Mouse (Mus musculus) midbrain, embryonic 15.5 days (tissue): Measurements from ENCODE around the gene Pde4b. TPM values are rescaled to one million over a fixed set of nuclear protein-coding genes. Genes with fewer than 3 reads are reported as not detected.

Experiments used
- ATAC-seq: fragments of 200-750 bp; cut with Nextera tagmentation; replicated peaks from 2 replicates; pipeline ENCODE4 v1.8.0; 2017; ENCODE audit warnings: moderate TSS enrichment
- H3K27ac ChIP-seq: fragments of 300-500 bp; sonication (generic); 2 replicates; pipeline ENCODE4 v1.5.1; 2015; ENCODE audit warnings: mild to moderate bottlenecking, inconsistent platforms
- H3K27me3 ChIP-seq: fragments of 300-500 bp; sonication (generic); replicated peaks from 2 replicates; pipeline ENCODE4 v1.6.1; 2015; ENCODE audit warnings: inconsistent platforms
- H3K36me3 ChIP-seq: fragments of 300-500 bp; sonication (generic); replicated peaks from 2 replicates; pipeline ENCODE4 v1.6.1; 2015; ENCODE audit warnings: inconsistent platforms
- H3K4me1 ChIP-seq: fragments of 300-500 bp; sonication (generic); 2 replicates; pipeline ENCODE4 v1.6.1; 2015; ENCODE audit warnings: inconsistent platforms
- H3K4me2 ChIP-seq: fragments of 300-500 bp; sonication (generic); 2 replicates; pipeline ENCODE4 v1.6.1; 2015; ENCODE audit warnings: inconsistent platforms, mild to moderate bottlenecking, moderate library complexity
- H3K4me3 ChIP-seq: fragments of 300-500 bp; sonication (generic); 2 replicates; pipeline ENCODE4 v1.5.1; 2015; ENCODE audit warnings: mild to moderate bottlenecking, inconsistent platforms
- H3K9ac ChIP-seq: fragments of 300-500 bp; sonication (generic); 2 replicates; pipeline ENCODE4 v1.6.1; 2015; ENCODE audit warnings: mild to moderate bottlenecking, inconsistent platforms
- H3K9me3 ChIP-seq: fragments of 300-500 bp; sonication (generic); 2 replicates; pipeline ENCODE4 v1.6.1; 2016; ENCODE audit warnings: inconsistent platforms
- WGBS: fragments of 180-500 bp; shearing (Covaris S2); methylation state at CpG from one replicate; pipeline ENCODE4 v1.1.7; 2015; ENCODE audit warnings: mixed read lengths; 5-methylcytosine and 5-hydroxymethylcytosine counted together
- polyA plus RNA-seq: library from polyadenylated mRNA; unstranded; fragments of >200 nt; fragmentation: Nextera tagmentation; extraction: Ambion mirVana; gene quantifications from 2 replicates; pipeline ENCODE4 v1.2.1, GENCODE M21; 2015

Pde4b gene
- polyA plus RNA-seq, 1 experiment from 2014 or later = 54.9 TPM

DNA sequence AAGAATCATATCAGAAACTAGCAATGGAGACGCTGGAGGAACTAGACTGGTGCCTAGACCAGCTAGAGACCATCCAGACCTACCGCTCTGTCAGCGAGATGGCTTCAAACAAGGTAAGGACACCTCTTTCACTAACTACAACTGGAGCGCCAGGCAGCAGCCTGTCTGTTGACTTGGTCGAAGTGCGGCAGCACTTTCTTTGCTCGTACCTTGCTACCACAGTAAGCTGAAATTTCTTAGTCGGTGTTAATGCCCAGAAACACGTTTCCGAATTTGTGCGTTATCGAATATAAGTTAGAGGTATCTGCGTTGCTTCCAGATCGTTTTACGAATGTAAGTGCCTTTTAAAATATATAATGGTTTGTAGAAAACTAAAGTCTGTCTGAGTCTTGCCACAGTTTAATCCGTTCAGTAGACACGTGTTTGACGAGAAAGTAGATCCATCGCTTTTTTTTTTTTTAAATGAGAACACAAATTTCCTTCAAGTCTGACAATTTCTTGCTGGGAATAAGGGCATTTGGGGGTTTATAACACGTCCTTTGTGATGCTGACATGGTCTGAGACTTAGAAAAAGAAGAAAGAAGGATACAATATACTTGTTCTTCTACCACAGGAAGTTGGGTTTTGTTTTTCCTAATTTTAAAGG, 483.5 kb downstream of the Pde4b start:
- Histone ChIP-seq H3K9ac (peak overlapping the region; percentile 1; the same call in 1 of the 2 replicates), H3K36me3 (no peaks in the 10 kb centered on the region), H3K4me1 (peaks cover 40% of the 10 kb centered on the region), H3K27ac (peak overlapping the region; percentile 65), H3K27me3 (peaks cover 3% of the 10 kb centered on the region; the same call in 1 of the 2 replicates), H3K4me3 (peak overlapping the region; percentile 39), H3K4me2 (peak overlapping the region; percentile 83), H3K9me3 (no peaks in the 10 kb centered on the region)
- ATAC-seq = peak; percentile 31; the same call in 1 of the 2 replicates
- WGBS = 4% methylated on average over 20 of the region's 20 CpGs

DNA sequence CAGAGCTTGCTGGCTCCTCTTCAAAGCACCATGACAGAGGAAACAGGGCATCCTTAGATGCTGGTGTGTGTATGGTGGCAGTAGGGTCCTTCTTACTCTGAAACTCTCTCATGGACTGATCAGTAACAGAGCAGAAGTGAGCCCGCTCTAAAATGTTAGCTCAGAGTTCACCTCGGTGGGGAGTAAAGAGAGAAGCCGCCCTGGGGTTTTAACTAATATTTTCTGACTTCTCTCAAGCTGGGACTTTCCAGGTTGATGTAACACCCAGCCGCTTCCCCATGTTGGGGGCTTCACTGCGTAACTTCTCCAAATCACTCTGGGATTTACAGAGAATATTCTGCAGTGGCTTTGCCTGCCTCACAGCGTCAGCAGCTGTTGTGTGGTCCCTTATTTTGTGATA, 484.7 kb downstream of the Pde4b start:
- no peak for ATAC-seq
- H3K9me3 ChIP-seq = no peaks in the 10 kb centered on the region
- H3K27me3 ChIP-seq = peaks cover 3% of the 10 kb centered on the region; the same call in 1 of the 2 replicates
- peak overlapping the region; percentile 16; the same call in 1 of the 2 replicates for H3K4me2 ChIP-seq
- 75% methylated on average over 6 of the region's 6 CpGs for WGBS
- no peak overlapping the region for H3K9ac ChIP-seq
- H3K4me3 ChIP-seq = no peak overlapping the region
- H3K36me3 ChIP-seq = no peaks in the 10 kb centered on the region
- peaks cover 38% of the 10 kb centered on the region for H3K4me1 ChIP-seq
- H3K27ac ChIP-seq = no peak overlapping the region

GRCm38 (mm10) chr4:102572591-102572990, 485.2 kb downstream of the Pde4b start:
- Histone ChIP-seq H3K9ac (no peak overlapping the region), H3K36me3 (no peaks in the 10 kb centered on the region), H3K4me1 (peaks cover 37% of the 10 kb centered on the region), H3K4me2 (no peak overlapping the region), H3K27ac (no peak overlapping the region), H3K27me3 (peaks cover 3% of the 10 kb centered on the region; the same call in 1 of the 2 replicates), H3K9me3 (no peaks in the 10 kb centered on the region), H3K4me3 (no peak overlapping the region)
- WGBS = 76% methylated on average over 3 of the region's 3 CpGs
- ATAC-seq = no peak

GRCm38 (mm10) chr4:102573361-102573781, 486.0 kb downstream of the Pde4b start:
- ATAC-seq = no peak
- H3K36me3 ChIP-seq = no peaks in the 10 kb centered on the region
- H3K9ac ChIP-seq = no peak overlapping the region
- peaks cover 3% of the 10 kb centered on the region; the same call in 1 of the 2 replicates for H3K27me3 ChIP-seq
- peaks cover 30% of the 10 kb centered on the region for H3K4me1 ChIP-seq
- WGBS = 91% methylated on average over 4 of the region's 4 CpGs
- H3K4me2 ChIP-seq = no peak overlapping the region
- no peaks in the 10 kb centered on the region for H3K9me3 ChIP-seq
- H3K4me3 ChIP-seq = no peak overlapping the region
- H3K27ac ChIP-seq = no peak overlapping the region

- no peak overlapping the region for H3K9ac ChIP-seq
- H3K27me3 ChIP-seq = peaks cover 3% of the 10 kb centered on the region; the same call in 1 of the 2 replicates
- H3K9me3 ChIP-seq = no peaks in the 10 kb centered on the region
- WGBS = 60% methylated on average over 9 of the region's 9 CpGs
- H3K27ac ChIP-seq = no peak overlapping the region
- no peak overlapping the region for H3K4me3 ChIP-seq
- peaks cover 21% of the 10 kb centered on the region for H3K4me1 ChIP-seq
- H3K4me2 ChIP-seq = no peak overlapping the region
- H3K36me3 ChIP-seq = no peaks in the 10 kb centered on the region
- ATAC-seq = no peak
Observed at GRCm38 (mm10) chr4:102574226-102574625, 486.9 kb downstream of the Pde4b start.

DNA sequence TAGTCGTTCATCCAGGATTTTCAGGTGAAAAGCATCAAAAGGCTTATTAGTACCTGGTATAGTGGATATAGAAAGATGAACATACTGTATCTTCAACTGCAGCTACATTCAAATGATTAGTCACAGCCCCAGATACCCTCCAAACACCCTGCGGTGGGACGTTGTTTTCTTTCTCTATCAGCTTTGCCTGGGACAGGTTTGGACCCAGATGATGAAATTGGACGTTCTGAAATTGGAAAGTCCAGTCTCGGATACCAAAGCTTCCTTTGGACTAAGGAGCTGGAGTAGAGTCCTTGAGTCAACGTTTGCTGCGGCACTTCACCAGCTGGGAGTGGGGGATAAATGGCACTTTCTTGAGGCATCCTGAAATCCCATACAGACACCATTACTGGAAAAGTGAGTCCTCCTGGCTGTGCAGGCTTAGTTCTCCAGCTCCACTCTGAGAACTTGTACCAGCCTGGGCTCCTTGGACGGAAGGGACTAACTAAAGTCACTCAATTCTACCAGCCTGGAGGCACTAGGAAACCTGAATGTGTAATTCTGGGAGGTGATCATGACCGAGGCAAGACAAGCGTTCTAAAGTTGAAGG, 487.4 kb downstream of the Pde4b start:
- Histone ChIP-seq H3K4me3 (no peak overlapping the region), H3K9me3 (no peaks in the 10 kb centered on the region), H3K27ac (no peak overlapping the region), H3K4me1 (peaks cover 16% of the 10 kb centered on the region), H3K36me3 (no peaks in the 10 kb centered on the region), H3K27me3 (peaks cover 3% of the 10 kb centered on the region; the same call in 1 of the 2 replicates), H3K4me2 (no peak overlapping the region), H3K9ac (no peak overlapping the region)
- 85% methylated on average over 10 of the region's 10 CpGs for WGBS
- no peak for ATAC-seq

GRCm38 (mm10) chr4:102576109-102576508, 488.8 kb downstream of the Pde4b start:
- Histone ChIP-seq H3K27ac (no peak overlapping the region), H3K4me2 (no peak overlapping the region), H3K9ac (no peak overlapping the region), H3K4me1 (0 out of 2 replicates have a peak, but pooled peaks cover 3% of the 10 kb centered on the region), H3K36me3 (no peaks in the 10 kb centered on the region), H3K4me3 (no peak overlapping the region), H3K9me3 (no peaks in the 10 kb centered on the region), H3K27me3 (peaks cover 3% of the 10 kb centered on the region; the same call in 1 of the 2 replicates)
- no peak for ATAC-seq
- WGBS = 82% methylated on average over 6 of the region's 6 CpGs

DNA sequence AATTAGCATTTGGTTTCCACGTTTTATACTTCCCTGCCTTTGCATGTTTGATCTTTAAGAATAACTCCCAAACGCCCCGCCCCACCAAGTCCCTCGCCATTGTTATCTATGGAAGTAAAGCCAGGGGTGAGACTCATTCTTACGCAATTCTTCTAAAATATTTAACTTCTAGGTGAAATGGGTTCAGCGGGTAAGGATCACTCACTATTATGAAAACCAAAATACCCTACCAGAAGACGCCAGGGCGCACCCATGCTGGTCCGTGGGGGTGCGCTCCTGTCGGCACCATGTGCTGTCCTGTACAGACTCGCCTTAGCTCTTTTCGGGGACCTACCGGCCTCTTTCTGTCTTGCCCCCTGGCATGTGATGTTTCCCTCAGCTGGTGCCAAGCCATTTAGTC, 490.3 kb downstream of the Pde4b start:
- H3K27me3 ChIP-seq = no peaks in the 10 kb centered on the region; the same call in 1 of the 2 replicates
- no peak overlapping the region for H3K9ac ChIP-seq
- H3K9me3 ChIP-seq = no peaks in the 10 kb centered on the region
- no peak overlapping the region for H3K4me3 ChIP-seq
- 85% methylated on average over 14 of the region's 14 CpGs for WGBS
- no peak for ATAC-seq
- no peaks in the 10 kb centered on the region for H3K4me1 ChIP-seq
- no peak overlapping the region for H3K4me2 ChIP-seq
- no peak overlapping the region for H3K27ac ChIP-seq
- no peaks in the 10 kb centered on the region for H3K36me3 ChIP-seq

DNA sequence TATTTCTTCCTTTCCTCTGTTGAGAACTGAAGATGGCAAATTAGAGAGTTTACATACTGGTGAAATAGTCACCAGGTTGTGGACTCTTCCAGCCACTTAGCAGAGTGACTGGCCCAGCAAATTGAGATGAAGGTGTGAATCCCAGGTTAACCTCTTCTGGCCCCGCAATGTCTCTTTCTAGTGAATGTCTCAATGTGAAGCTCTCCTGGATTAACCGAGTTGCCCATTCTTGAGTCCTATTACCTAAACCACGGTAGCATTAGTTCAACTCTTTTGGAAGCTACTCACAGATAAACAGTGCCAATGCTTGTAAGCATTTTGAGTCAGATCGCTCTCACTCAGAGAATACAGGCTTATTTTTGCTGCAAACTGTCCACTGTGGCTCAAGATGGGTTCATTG, 491.7 kb downstream of the Pde4b start:
- no peak for ATAC-seq
- no peaks in the 10 kb centered on the region for H3K27me3 ChIP-seq
- H3K27ac ChIP-seq = no peak overlapping the region
- no peak overlapping the region for H3K4me3 ChIP-seq
- H3K4me1 ChIP-seq = no peaks in the 10 kb centered on the region
- H3K9me3 ChIP-seq = no peaks in the 10 kb centered on the region
- H3K36me3 ChIP-seq = no peaks in the 10 kb centered on the region
- WGBS = 92% methylated on average over 4 of the region's 4 CpGs
- no peak overlapping the region for H3K4me2 ChIP-seq
- H3K9ac ChIP-seq = no peak overlapping the region

GRCm38 (mm10) chr4:102579746-102580145, 492.4 kb downstream of the Pde4b start:
- H3K36me3 ChIP-seq = no peaks in the 10 kb centered on the region
- H3K4me1 ChIP-seq = 0 out of 2 replicates have a peak, but pooled peaks cover under 1% of the 10 kb centered on the region
- H3K4me2 ChIP-seq = no peak overlapping the region
- H3K9me3 ChIP-seq = no peaks in the 10 kb centered on the region
- no peak overlapping the region for H3K9ac ChIP-seq
- H3K4me3 ChIP-seq = no peak overlapping the region
- ATAC-seq = no peak
- no peaks in the 10 kb centered on the region for H3K27me3 ChIP-seq
- 87% methylated on average over 2 of the region's 2 CpGs for WGBS
- no peak overlapping the region for H3K27ac ChIP-seq

- H3K36me3 ChIP-seq = no peaks in the 10 kb centered on the region
- H3K9me3 ChIP-seq = no peaks in the 10 kb centered on the region
- H3K27me3 ChIP-seq = no peaks in the 10 kb centered on the region
- no peak overlapping the region for H3K9ac ChIP-seq
- 92% methylated on average over 8 of the region's 8 CpGs for WGBS
- peaks cover 4% of the 10 kb centered on the region; the same call in 1 of the 2 replicates for H3K4me1 ChIP-seq
- no peak overlapping the region for H3K27ac ChIP-seq
- ATAC-seq = no peak
- no peak overlapping the region for H3K4me3 ChIP-seq
- H3K4me2 ChIP-seq = no peak overlapping the region
Observed at GRCm38 (mm10) chr4:102582165-102582749, 494.9 kb downstream of the Pde4b start.

DNA sequence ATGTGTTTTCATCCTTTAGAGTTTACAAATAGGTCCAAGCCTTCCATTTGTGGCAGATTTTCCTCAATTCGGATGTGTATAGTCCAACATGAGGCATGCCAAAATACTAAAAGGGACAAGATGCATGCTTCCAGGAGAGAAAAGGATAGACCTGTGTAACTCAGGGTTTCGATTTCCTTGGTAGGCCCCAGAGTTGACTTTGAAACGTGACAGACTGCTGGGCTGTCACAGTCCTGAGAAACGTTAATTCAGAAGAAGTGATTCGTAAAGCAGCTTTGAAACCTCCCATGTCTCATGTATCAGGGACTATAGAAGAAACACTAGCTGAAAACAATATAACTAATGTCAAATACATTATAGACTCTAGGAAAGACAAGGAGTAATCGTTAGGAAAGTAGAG, 495.6 kb downstream of the Pde4b start:
- no peak overlapping the region for H3K9ac ChIP-seq
- H3K36me3 ChIP-seq = no peaks in the 10 kb centered on the region
- ATAC-seq = no peak
- H3K27me3 ChIP-seq = no peaks in the 10 kb centered on the region
- WGBS = 82% methylated on average over 6 of the region's 6 CpGs
- no peak overlapping the region for H3K4me3 ChIP-seq
- peaks cover 7% of the 10 kb centered on the region for H3K4me1 ChIP-seq
- no peak overlapping the region for H3K27ac ChIP-seq
- no peak overlapping the region for H3K4me2 ChIP-seq
- no peaks in the 10 kb centered on the region for H3K9me3 ChIP-seq
